ENCODE assay signal across 8 mouse cellular contexts in genomic region chr6:88136201-88136631, GRCm38 (mm10). TPM values are rescaled to one million over a fixed set of nuclear protein-coding genes. Genes with fewer than 3 reads are reported as not detected.
DNase-seq lines count a peak whose midpoint lies in the region; ATAC-seq and TF ChIP-seq lines count a peak whose summit lies in the region.

No protein-coding gene starts in this region.

- no peak overlapping the region for H3K4me3 ChIP-seq in embryonic facial prominence, embryonic 11.5 days (ENCODE audit: low read depth, low read length)
- peak overlapping the region; percentile 36 for H3K4me3 ChIP-seq in hindbrain, embryonic 10.5 days
- peak overlapping the region; percentile 42 for H3K4me3 ChIP-seq in liver, embryonic 13.5 days (replicated peaks)
- H3K4me3 ChIP-seq in neural tube, embryonic 13.5 days: peak overlapping the region; percentile 14; the same call in 1 of the 2 replicates
- no peak overlapping the region for H3K4me3 ChIP-seq in left cerebral cortex, adult 2 months

- H3K27me3 ChIP-seq in embryonic facial prominence, embryonic 11.5 days (ENCODE audit: control insufficient read depth, insufficient read depth, low read length): no peaks in the 10 kb centered on the region
- peaks cover 67% of the 10 kb centered on the region for H3K27me3 ChIP-seq in hindbrain, embryonic 10.5 days (ENCODE audit: insufficient read depth, poor library complexity, severe bottlenecking)
- H3K27me3 ChIP-seq in liver, embryonic 13.5 days: peaks cover 68% of the 10 kb centered on the region
- peaks cover 7% of the 10 kb centered on the region; the same call in 1 of the 2 replicates for H3K27me3 ChIP-seq in neural tube, embryonic 13.5 days

- H3K9me3 ChIP-seq in embryonic facial prominence, embryonic 11.5 days (replicated peaks; ENCODE audit: control insufficient read depth, low read length): no peaks in the 10 kb centered on the region
- H3K9me3 ChIP-seq in hindbrain, embryonic 10.5 days: no peaks in the 10 kb centered on the region
- H3K9me3 ChIP-seq in liver, embryonic 13.5 days (replicated peaks): no peaks in the 10 kb centered on the region
- H3K9me3 ChIP-seq in neural tube, embryonic 13.5 days: no peaks in the 10 kb centered on the region

- intact Hi-C loops in left cerebral cortex, adult 2 months (cut with DNase I): no loop called here

- H3K27ac ChIP-seq in embryonic facial prominence, embryonic 11.5 days (replicated peaks; ENCODE audit: low read depth, low read length): no peak overlapping the region
- H3K27ac ChIP-seq in hindbrain, embryonic 10.5 days: peak overlapping the region; percentile 64
- H3K27ac ChIP-seq in liver, embryonic 13.5 days: no peak overlapping the region
- no peak overlapping the region for H3K27ac ChIP-seq in neural tube, embryonic 13.5 days (replicated peaks)
- H3K27ac ChIP-seq in left cerebral cortex, adult 2 months: no peak overlapping the region

- no peak for ATAC-seq in embryonic facial prominence, embryonic 11.5 days (replicated peaks; ENCODE audit: insufficient number of reproducible peaks, low FRiP score, low TSS enrichment, low read depth)
- ATAC-seq in liver, embryonic 13.5 days (ENCODE audit: low read depth): no peak
- no peak for ATAC-seq in neural tube, embryonic 13.5 days (ENCODE audit: low read depth)

- no peaks in the 10 kb centered on the region for H3K36me3 ChIP-seq in embryonic facial prominence, embryonic 11.5 days (replicated peaks; ENCODE audit: control insufficient read depth, insufficient read depth, low read depth, low read length)
- no peaks in the 10 kb centered on the region for H3K36me3 ChIP-seq in hindbrain, embryonic 10.5 days
- no peaks in the 10 kb centered on the region for H3K36me3 ChIP-seq in liver, embryonic 13.5 days
- H3K36me3 ChIP-seq in neural tube, embryonic 13.5 days: no peaks in the 10 kb centered on the region

- 30% methylated on average over 15 of the region's 15 CpGs for WGBS in embryonic facial prominence, embryonic 11.5 days
- 31% methylated on average over 15 of the region's 15 CpGs for WGBS in hindbrain, embryonic 10.5 days
- 3% methylated on average over 15 of the region's 15 CpGs for WGBS in liver, embryonic 13.5 days (ENCODE audit: insufficient replicate concordance)
- WGBS in neural tube, embryonic 13.5 days: 35% methylated on average over 15 of the region's 15 CpGs

- H3K4me2 ChIP-seq in embryonic facial prominence, embryonic 11.5 days (ENCODE audit: low read depth, low read length): peak overlapping the region; percentile 28
- peak overlapping the region; percentile 66 for H3K4me2 ChIP-seq in liver, embryonic 13.5 days
- peak overlapping the region; percentile 49 for H3K4me2 ChIP-seq in neural tube, embryonic 13.5 days

- DNase-seq in NIH3T3 (ENCODE audit: low read depth): peak; percentile 67
- peak; percentile 44 for DNase-seq in embryonic facial prominence, embryonic 11.5 days (ENCODE audit: low spot score)
- DNase-seq in hindbrain, embryonic 10.5 days (ENCODE audit: low spot score): peak; percentile 31
- no peak for DNase-seq in liver, embryonic 13.5 days
- DNase-seq in left cerebral cortex, adult 2 months (ENCODE audit: extremely low spot score in 1 of 2, low spot score in 2 of 2): no peak
- no peak for DNase-seq in cerebellum, postnatal 14 days
- no peak for DNase-seq in right cerebral cortex, adult 18-20 months

- peak overlapping the region; percentile 1 for H3K9ac ChIP-seq in embryonic facial prominence, embryonic 11.5 days (replicated peaks; ENCODE audit: low read length)
- 0 out of 2 replicates have a peak overlapping the region, but pooled peaks have one; percentile 36 for H3K9ac ChIP-seq in liver, embryonic 13.5 days
- peak overlapping the region; percentile 23; the same call in 1 of the 2 replicates for H3K9ac ChIP-seq in neural tube, embryonic 13.5 days

- no peak for TF ChIP-seq CTCF in left cerebral cortex, adult 2 months (IDR thresholded peaks at IDR 0.05)

- H3K4me1 ChIP-seq in embryonic facial prominence, embryonic 11.5 days (ENCODE audit: control insufficient read depth, insufficient read depth, low read length): no peaks in the 10 kb centered on the region
- peaks cover 52% of the 10 kb centered on the region for H3K4me1 ChIP-seq in hindbrain, embryonic 10.5 days (replicated peaks)
- peaks cover 17% of the 10 kb centered on the region for H3K4me1 ChIP-seq in liver, embryonic 13.5 days (replicated peaks)
- H3K4me1 ChIP-seq in neural tube, embryonic 13.5 days (replicated peaks): peaks cover 29% of the 10 kb centered on the region

RNA-seq across cellular contexts. Expression of gene Rpn1, which starts 51.9 kb away (rescaled TPM):
- polyA plus RNA-seq in embryonic facial prominence, embryonic 11.5 days (2014; fragmentation: Nextera tagmentation; extraction: Ambion mirVana): 329 and 355 TPM in 2 replicates
- 277 and 300 TPM in 2 replicates for polyA plus RNA-seq in hindbrain, embryonic 10.5 days (2016; fragmentation: Nextera tagmentation; extraction: Ambion mirVana)
- polyA plus RNA-seq in liver, embryonic 13.5 days (2015; fragmentation: Nextera tagmentation; extraction: Ambion mirVana): 198 and 228 TPM in 2 replicates
- 286 and 299 TPM in 2 replicates for polyA plus RNA-seq in neural tube, embryonic 13.5 days (2015; fragmentation: Nextera tagmentation; extraction: Ambion mirVana)
- total RNA-seq in left cerebral cortex, adult 2 months (2021): 100 to 1,000 TPM; 172 to 184 TPM

RNA-seq across cellular contexts. Expression of gene Gata2, which starts 57.5 kb away (rescaled TPM):
- 28.3 and 30.0 TPM in 2 replicates for polyA plus RNA-seq in embryonic facial prominence, embryonic 11.5 days (2014; fragmentation: Nextera tagmentation; extraction: Ambion mirVana)
- polyA plus RNA-seq in hindbrain, embryonic 10.5 days (2016; fragmentation: Nextera tagmentation; extraction: Ambion mirVana): 20.0 and 20.8 TPM in 2 replicates
- 6.9 and 7.4 TPM in 2 replicates for polyA plus RNA-seq in liver, embryonic 13.5 days (2015; fragmentation: Nextera tagmentation; extraction: Ambion mirVana)
- polyA plus RNA-seq in neural tube, embryonic 13.5 days (2015; fragmentation: Nextera tagmentation; extraction: Ambion mirVana): 6.8 and 6.9 TPM in 2 replicates
- 1 to 10 TPM; 8.4 to 8.5 TPM for total RNA-seq in left cerebral cortex, adult 2 months (2021)

Comparison
In these comparisons a context has a peak if more than half of its experiments do, and no peak if none do; other contexts are left out.
1. DNase-seq: peak in NIH3T3 (single experiment), embryonic facial prominence, embryonic 11.5 days (single experiment) and hindbrain, embryonic 10.5 days (single experiment); none in liver, embryonic 13.5 days (single experiment), left cerebral cortex, adult 2 months (0 of 2), cerebellum, postnatal 14 days (0 of 2) and right cerebral cortex, adult 18-20 months (single experiment).
2. H3K4me3 ChIP-seq: peak in hindbrain, embryonic 10.5 days (single experiment), liver, embryonic 13.5 days (single experiment) and neural tube, embryonic 13.5 days (single experiment); none in embryonic facial prominence, embryonic 11.5 days (single experiment) and left cerebral cortex, adult 2 months (single experiment).
3. Peak in every context shown above with its lines, with median percentiles within 50 percentile points of each other: H3K4me2 ChIP-seq and H3K9ac ChIP-seq.